Mouse (Mus musculus) CH12.LX (cell line): ENCODE results near the gene Fam19a5. TPM values are rescaled to one million over a fixed set of nuclear protein-coding genes. Genes with fewer than 3 reads are reported as not detected.

Experiments used
- DNase-seq: peaks from one replicate; pipeline ENCODE4 v3.0.0-alpha.2; 2013; ENCODE audit errors: extremely low read depth
- H3K27ac ChIP-seq: 2 replicates; pipeline ENCODE4 v1.5.1; 2012; ENCODE audit warnings: low read depth, mild to moderate bottlenecking, control low read depth, moderate library complexity; ENCODE audit not compliant: insufficient read depth
- H3K27me3 ChIP-seq: replicated peaks from 2 replicates; pipeline ENCODE3; 2012; ENCODE audit warnings: inconsistent platforms
- H3K36me3 ChIP-seq, 2 experiments: replicated peaks in 1 of 2; 2 replicates each; pipeline versions ENCODE3 to v1.6.1; 2012; ENCODE audit warnings: inconsistent platforms in 1 of 2, low read length in 1 of 2, mild to moderate bottlenecking in 1 of 2, mixed read lengths in 1 of 2, moderate library complexity in 1 of 2; ENCODE audit not compliant: control insufficient read depth in 1 of 2, insufficient read depth in 1 of 2
- H3K4me1 ChIP-seq, 2 experiments: 2 replicates each; pipeline ENCODE4 v1.6.1; 2012; ENCODE audit warnings: inconsistent platforms in 1 of 2, moderate library complexity in 1 of 2; ENCODE audit not compliant: insufficient read depth in 2 of 2, control insufficient read depth in 1 of 2
- H3K4me2 ChIP-seq: 2 replicates; pipeline ENCODE4 v1.6.1; 2012; ENCODE audit warnings: low read depth, mild to moderate bottlenecking, control low read depth; ENCODE audit not compliant: poor library complexity, insufficient read depth, severe bottlenecking
- H3K4me3 ChIP-seq, 3 experiments: fragments of 150-350 bp in 1 of 3; sonication (generic) in 1 of 3; replicated peaks in 1 of 3; 2 replicates each; pipeline versions ENCODE3 to v1.5.1; 2011 to 2012; ENCODE audit warnings: low read depth in 2 of 3, low read length in 2 of 3, mild to moderate bottlenecking in 2 of 3, moderate library complexity in 2 of 3, control low read depth in 1 of 3, improper control_type of control experiment in 1 of 3, inconsistent platforms in 1 of 3, mixed read lengths in 1 of 3; ENCODE audit not compliant: poor library complexity in 1 of 3
- H3K79me2 ChIP-seq: replicated peaks from 2 replicates; pipeline ENCODE4 v1.6.1; 2012; ENCODE audit warnings: mild to moderate bottlenecking, moderate library complexity; ENCODE audit not compliant: control insufficient read depth, poor library complexity, insufficient read depth, severe bottlenecking; ENCODE audit errors: extremely low read depth
- H3K9ac ChIP-seq: 2 replicates; pipeline ENCODE4 v1.6.1; 2012; ENCODE audit warnings: low read depth, mild to moderate bottlenecking, control low read depth, moderate library complexity; ENCODE audit not compliant: insufficient read depth
- H3K9me3 ChIP-seq: replicated peaks from 2 replicates; pipeline ENCODE3; 2012; ENCODE audit warnings: low read length, inconsistent platforms, mixed read lengths
- CHD2 ChIP-seq: IDR thresholded peaks from 2 replicates; pipeline ENCODE4 v1.6.1; 2011; ENCODE audit warnings: low read length, improper control_type of control experiment
- ELF1 ChIP-seq: IDR thresholded peaks from 2 replicates; pipeline ENCODE4 v1.6.1; 2014; ENCODE audit warnings: low read depth, mild to moderate bottlenecking, inconsistent platforms, low read length, improper control_type of control experiment
- EP300 ChIP-seq: IDR thresholded peaks from 2 replicates; pipeline ENCODE4 v1.6.1; 2011; ENCODE audit warnings: low read length, improper control_type of control experiment
- ETS1 ChIP-seq: conservative IDR thresholded peaks from 2 replicates; pipeline ENCODE4 v1.6.1; 2012; ENCODE audit warnings: low read depth, mild to moderate bottlenecking, inconsistent platforms, low read length, improper control_type of control experiment, moderate library complexity
- GABPA ChIP-seq: IDR thresholded peaks from 2 replicates; pipeline ENCODE4 v1.6.1; 2012; ENCODE audit warnings: low read depth, low read length, improper control_type of control experiment, inconsistent platforms; ENCODE audit not compliant: insufficient replicate concordance
- HCFC1 ChIP-seq: IDR thresholded peaks from 2 replicates; pipeline ENCODE4 v1.6.1; 2012; ENCODE audit warnings: low read depth, mild to moderate bottlenecking, inconsistent platforms, low read length, improper control_type of control experiment
- JUN ChIP-seq: IDR thresholded peaks from 2 replicates; pipeline ENCODE4 v1.6.1; 2011; ENCODE audit warnings: low read depth, mild to moderate bottlenecking, low read length, improper control_type of control experiment, moderate library complexity; ENCODE audit not compliant: insufficient read depth
- JUND ChIP-seq: conservative IDR thresholded peaks from 2 replicates; pipeline ENCODE4 v1.6.1; 2011; ENCODE audit warnings: low read depth, low read length, improper control_type of control experiment
- KAT2A ChIP-seq: IDR thresholded peaks from 2 replicates; pipeline ENCODE4 v1.6.1; 2012; ENCODE audit warnings: low read length, improper control_type of control experiment, inconsistent platforms; ENCODE audit not compliant: insufficient replicate concordance
- MAFK ChIP-seq: IDR thresholded peaks from 2 replicates; pipeline ENCODE4 v1.6.1; 2011; ENCODE audit warnings: low read length, improper control_type of control experiment; ENCODE audit not compliant: insufficient replicate concordance
- MYC ChIP-seq: IDR thresholded peaks from 2 replicates; pipeline ENCODE4 v1.6.1; 2011; ENCODE audit warnings: low read depth, mild to moderate bottlenecking, improper control_type of control experiment, low read length
- NRF1 ChIP-seq: IDR thresholded peaks from 2 replicates; pipeline ENCODE4 v1.6.1; 2014; ENCODE audit warnings: low read depth, mild to moderate bottlenecking, inconsistent platforms, low read length, improper control_type of control experiment, moderate library complexity
- PAX5 ChIP-seq: IDR thresholded peaks from 2 replicates; pipeline ENCODE4 v1.6.1; 2012; ENCODE audit warnings: low read length, inconsistent platforms, mixed read lengths
- POLR2A ChIP-seq: IDR thresholded peaks from 2 replicates; pipeline ENCODE4 v1.6.1; 2011; ENCODE audit warnings: low read depth, mild to moderate bottlenecking, improper control_type of control experiment, low read length
- POLR2AphosphoS2 ChIP-seq: IDR thresholded peaks from 2 replicates; pipeline ENCODE4 v1.6.1; 2011; ENCODE audit warnings: low read depth, low read length, improper control_type of control experiment
- RAD21 ChIP-seq: IDR thresholded peaks from 2 replicates; pipeline ENCODE4 v1.6.1; 2011; ENCODE audit warnings: low read depth, mild to moderate bottlenecking, low read length, improper control_type of control experiment, moderate library complexity
- SIN3A ChIP-seq: IDR thresholded peaks from 2 replicates; pipeline ENCODE4 v1.6.1; 2012; ENCODE audit warnings: low read length, improper control_type of control experiment, inconsistent platforms
- SMC3 ChIP-seq: IDR thresholded peaks from 2 replicates; pipeline ENCODE4 v1.6.1; 2011; ENCODE audit warnings: low read depth, low read length, improper control_type of control experiment
- TBP ChIP-seq: conservative IDR thresholded peaks from 2 replicates; pipeline ENCODE4 v1.6.1; 2011; ENCODE audit warnings: low read depth, low read length, improper control_type of control experiment
- TCF12 ChIP-seq: IDR thresholded peaks from 2 replicates; pipeline ENCODE4 v1.6.1; 2014; ENCODE audit warnings: low read depth, mild to moderate bottlenecking, inconsistent platforms, low read length, improper control_type of control experiment
- UBTF ChIP-seq: IDR thresholded peaks from 2 replicates; pipeline ENCODE4 v1.6.1; 2012; ENCODE audit warnings: low read depth, mild to moderate bottlenecking, inconsistent platforms, low read length, improper control_type of control experiment, moderate library complexity
- USF1 ChIP-seq: IDR thresholded peaks from 2 replicates; pipeline ENCODE4 v1.6.1; 2014; ENCODE audit warnings: low read depth, mild to moderate bottlenecking, inconsistent platforms, low read length, improper control_type of control experiment
- USF2 ChIP-seq: conservative IDR thresholded peaks from 2 replicates; pipeline ENCODE4 v1.6.1; 2011; ENCODE audit warnings: low read depth, low read length, improper control_type of control experiment
- ZC3H11A ChIP-seq: IDR thresholded peaks from 2 replicates; pipeline ENCODE4 v1.6.1; 2012; ENCODE audit warnings: low read depth, mild to moderate bottlenecking, inconsistent platforms, low read length, improper control_type of control experiment
- ZKSCAN1 ChIP-seq: IDR thresholded peaks from 2 replicates; pipeline ENCODE4 v1.6.1; 2012; ENCODE audit warnings: low read depth, inconsistent platforms, low read length, improper control_type of control experiment, borderline replicate concordance
- ZMIZ1 ChIP-seq: IDR thresholded peaks from 2 replicates; pipeline ENCODE4 v1.6.1; 2012; ENCODE audit warnings: low read depth, mild to moderate bottlenecking, inconsistent platforms, low read length, improper control_type of control experiment
- ZNF384 ChIP-seq: IDR thresholded peaks from 2 replicates; pipeline ENCODE4 v1.6.1; 2012; ENCODE audit warnings: low read depth, low read length, improper control_type of control experiment, inconsistent platforms
- dilution Hi-C: fragments of 300-500 bp; cut with MboI; formaldehyde crosslinking; loops from 2 replicates; pipeline ENCODE4 v1.14.3; 2020; ENCODE audit warnings: low sequenced_read_pairs; ENCODE audit not compliant: extremely low pct_unique_long_range_greater_than_20kb, extremely low pct_ligation_motif_present
- in situ Hi-C: fragments of 300-500 bp; cut with MboI; formaldehyde crosslinking; loops from 3 replicates; pipeline ENCODE4 v1.14.3; 2019; ENCODE audit warnings: low sequenced_read_pairs, low pct_ligation_motif_present, low pct_unique_long_range_greater_than_20kb, mixed read lengths
- polyA plus RNA-seq: library from polyadenylated mRNA; unstranded; fragments of >175 nt; gene quantifications from 2 replicates; pipeline ENCODE4 v1.2.1, GENCODE M21; 2012; ENCODE audit warnings: low read depth; ENCODE audit not compliant: insufficient read length
- total RNA-seq, 2 experiments: library from RNA; depleted of rRNA; stranded (reverse); fragments of 300-350 nt in 1 of 2; fragments of >200 nt in 1 of 2; gene quantifications; 2 replicates each; pipeline ENCODE4 v1.2.3; 2012 to 2014

The Fam19a5 gene
- total and polyA plus RNA-seq, 3 experiments: not detected

GRCm38 (mm10) chr15:87551556-87551955 lies 7.5 kb downstream of the Fam19a5 start:
- Histone ChIP-seq H3K9me3 (peaks cover 95% of the 10 kb centered on the region), H3K4me1 (no peaks in the 10 kb centered on the region), H3K9ac (no peak overlapping the region), H3K79me2 (no peaks in the 10 kb centered on the region), H3K4me3 (no peak overlapping the region), H3K27me3 (no peaks in the 10 kb centered on the region), H3K27ac (no peak overlapping the region), H3K4me2 (no peak overlapping the region), H3K36me3 (no peaks in the 10 kb centered on the region)
- dilution Hi-C loops (no loop called here), in situ Hi-C loops (no loop called here)
- no peak for DNase-seq
- TF ChIP-seq USF2 (no peak), ZKSCAN1 (no peak), JUND (no peak), KAT2A (no peak), USF1 (no peak), GABPA (no peak), ZNF384 (no peak), ZC3H11A (no peak), TCF12 (no peak), MYC (no peak), ZMIZ1 (no peak), SMC3 (no peak), CHD2 (no peak), RAD21 (no peak), ELF1 (no peak), TBP (no peak), EP300 (no peak), HCFC1 (no peak), NRF1 (no peak)

DNA sequence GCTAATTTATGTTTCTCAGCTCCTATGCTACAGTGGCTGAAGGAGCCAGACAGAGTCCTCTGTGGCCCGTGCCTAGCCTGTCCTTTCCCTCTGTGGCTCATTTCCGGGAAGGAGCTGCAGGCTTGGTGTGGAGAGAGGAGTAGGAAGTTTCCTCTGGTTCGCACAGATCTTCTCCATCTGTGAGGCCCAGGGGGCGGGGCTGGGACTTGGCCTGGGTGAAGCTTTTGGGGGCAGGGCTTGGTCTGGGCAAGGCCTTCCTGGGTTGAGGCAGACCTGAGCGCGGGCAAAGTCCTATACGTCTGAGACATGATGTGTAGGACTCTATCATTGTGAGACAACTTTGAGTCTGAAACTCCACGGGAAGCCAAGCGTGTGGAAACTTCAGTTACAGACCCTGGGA lies 11.7 kb downstream of the Fam19a5 start:
- in situ Hi-C loops: no loop called here
- Histone ChIP-seq H3K4me3 (no peak overlapping the region), H3K27ac (no peak overlapping the region), H3K36me3 (no peaks in the 10 kb centered on the region), H3K9me3 (peaks cover 98% of the 10 kb centered on the region), H3K79me2 (no peaks in the 10 kb centered on the region), H3K4me2 (no peak overlapping the region), H3K27me3 (no peaks in the 10 kb centered on the region), H3K4me1 (no peaks in the 10 kb centered on the region), H3K9ac (no peak overlapping the region)
- TF ChIP-seq MYC (no peak), NRF1 (no peak), USF2 (no peak), HCFC1 (no peak), SMC3 (no peak), ZKSCAN1 (no peak), ZMIZ1 (no peak), MAFK (no peak), ETS1 (no peak), PAX5 (no peak), POLR2AphosphoS2 (no peak), UBTF (no peak), JUN (no peak), CHD2 (no peak), POLR2A (no peak), ELF1 (no peak), SIN3A (no peak)
- dilution Hi-C loops: no loop called here
- DNase-seq: no peak
